ENCODE assay signal across 7 mouse cellular contexts in the genomic region with DNA sequence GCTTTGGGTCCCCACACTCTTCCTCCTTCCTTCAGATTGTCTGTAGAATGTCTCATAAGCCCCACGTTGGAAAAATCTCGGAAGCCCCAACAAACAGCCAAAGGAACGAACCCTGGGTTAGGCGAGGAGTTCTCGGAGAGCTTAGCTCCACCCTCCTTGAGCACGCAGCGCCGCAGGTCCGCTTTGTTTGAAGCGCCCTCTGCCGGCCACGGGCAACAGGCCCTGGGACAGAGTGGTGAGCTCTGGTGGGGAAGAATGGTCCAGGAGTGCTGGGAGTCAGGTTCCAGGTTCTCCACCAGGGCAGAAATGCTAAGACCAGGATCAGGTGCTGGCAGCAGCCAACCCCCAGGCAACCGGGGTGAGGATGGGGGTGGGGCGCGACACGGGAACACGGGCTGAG. TPM values are rescaled to one million over a fixed set of nuclear protein-coding genes. Genes with fewer than 3 reads are reported as not detected.
DNase-seq lines count a peak whose midpoint lies in the region; ATAC-seq lines count a peak whose summit lies in the region.

No protein-coding gene starts in this region.

- DNase-seq in adrenal gland, adult 18-20 months (ENCODE audit: low spot score in 2 of 2): peak; percentile 90 to 93
- DNase-seq in embryo, embryonic 10.5 days (ENCODE audit: low spot score): peak; percentile 89
- peak; percentile 78 to 85 for DNase-seq in gastrocnemius, postnatal 36 days
- peak; percentile 96 for DNase-seq in intestine, embryonic 14.5 days (ENCODE audit: low spot score)
- peak; percentile 89 for DNase-seq in left cerebral cortex, postnatal 4 days
- DNase-seq in midbrain, embryonic 11.5 days (ENCODE audit: low spot score, missing footprints): peak; percentile 97
- peak; percentile 65 for DNase-seq in spleen, adult 12 weeks (ENCODE audit: low spot score)

- no peaks in the 10 kb centered on the region for H3K27me3 ChIP-seq in intestine, embryonic 14.5 days (replicated peaks; ENCODE audit: control insufficient read depth, insufficient read depth, low read length)
- H3K27me3 ChIP-seq in midbrain, embryonic 11.5 days (ENCODE audit: control insufficient read depth, insufficient read depth, low read length): no peaks in the 10 kb centered on the region

- intact Hi-C loops in gastrocnemius, postnatal 36 days (cut with DNase I): no loop called here
- intact Hi-C loops in left cerebral cortex, postnatal 4 days (cut with DNase I): loop anchor here (5.0 kb wide), 1 partner anchor 72 kb away; no protein-coding TSS in a partner anchor

- no peak overlapping the region for H3K9ac ChIP-seq in intestine, embryonic 14.5 days (ENCODE audit: low read length)
- H3K9ac ChIP-seq in midbrain, embryonic 11.5 days (ENCODE audit: low read length): no peak overlapping the region

- peaks cover 8% of the 10 kb centered on the region; the same call in 1 of the 2 replicates for H3K4me1 ChIP-seq in intestine, embryonic 14.5 days (replicated peaks; ENCODE audit: control insufficient read depth, insufficient read depth, low read length)
- peaks cover 6% of the 10 kb centered on the region; the same call in 1 of the 2 replicates for H3K4me1 ChIP-seq in midbrain, embryonic 11.5 days (ENCODE audit: control insufficient read depth, insufficient read depth, low read length)

- H3K4me3 ChIP-seq in intestine, embryonic 14.5 days (ENCODE audit: low read depth, low read length): no peak overlapping the region
- H3K4me3 ChIP-seq in midbrain, embryonic 11.5 days (ENCODE audit: low read depth, low read length): no peak overlapping the region

- peaks cover 29% of the 10 kb centered on the region for H3K36me3 ChIP-seq in intestine, embryonic 14.5 days (ENCODE audit: control insufficient read depth, insufficient read depth, low read length)
- no peaks in the 10 kb centered on the region; the same call in 1 of the 2 replicates for H3K36me3 ChIP-seq in midbrain, embryonic 11.5 days (ENCODE audit: control insufficient read depth, insufficient read depth, low read length)

- no peaks in the 10 kb centered on the region for H3K9me3 ChIP-seq in intestine, embryonic 14.5 days (ENCODE audit: control insufficient read depth, low read length)
- H3K9me3 ChIP-seq in midbrain, embryonic 11.5 days (ENCODE audit: control insufficient read depth, low read length): no peaks in the 10 kb centered on the region

- H3K4me2 ChIP-seq in intestine, embryonic 14.5 days (ENCODE audit: low read length): peak overlapping the region; percentile 33
- H3K4me2 ChIP-seq in midbrain, embryonic 11.5 days: peak overlapping the region; percentile 23; the same call in 1 of the 2 replicates

- peak; percentile 56 for ATAC-seq in intestine, embryonic 14.5 days (replicated peaks; ENCODE audit: low FRiP score, low TSS enrichment, low read depth)
- ATAC-seq in midbrain, embryonic 11.5 days (ENCODE audit: low FRiP score): peak; percentile 76

- no peak overlapping the region for H3K27ac ChIP-seq in intestine, embryonic 14.5 days (ENCODE audit: low read depth)
- no peak overlapping the region for H3K27ac ChIP-seq in midbrain, embryonic 11.5 days (ENCODE audit: low read depth, low read length)

- WGBS in intestine, embryonic 14.5 days: 5% methylated on average over 17 of the region's 17 CpGs
- WGBS in midbrain, embryonic 11.5 days: 6% methylated on average over 17 of the region's 17 CpGs

RNA-seq across cellular contexts. Expression of gene Mdfi, which starts 30.0 kb away (rescaled TPM):
- 1 to 10 TPM in 1 of 2 experiments, under 1 TPM in 1; 0.42 to 1.2 TPM for total RNA-seq in adrenal gland, adult 18-20 months (2021)
- total RNA-seq in gastrocnemius, postnatal 36 days (2021): under 1 TPM; 0.36 to 0.96 TPM
- 31.7 and 34.1 TPM in 2 replicates for polyA plus RNA-seq in intestine, embryonic 14.5 days (2014; fragmentation: Nextera tagmentation; extraction: Ambion mirVana)
- 1 to 10 TPM; 2.5 to 3.7 TPM for total RNA-seq in left cerebral cortex, postnatal 4 days (2021)
- polyA plus RNA-seq in midbrain, embryonic 11.5 days (2014; fragmentation: Nextera tagmentation; extraction: Ambion mirVana): 24.7 and 25.7 TPM in 2 replicates

RNA-seq across cellular contexts. Expression of gene Foxp4, which starts 59.9 kb away (rescaled TPM):
- total RNA-seq in adrenal gland, adult 18-20 months (2021): 10 to 100 TPM; 20.0 to 26.1 TPM
- total RNA-seq in gastrocnemius, postnatal 36 days (2021): 1 to 10 TPM; 6.1 to 7.0 TPM
- 30.3 and 32.4 TPM in 2 replicates for polyA plus RNA-seq in intestine, embryonic 14.5 days (2014; fragmentation: Nextera tagmentation; extraction: Ambion mirVana)
- 10 to 100 TPM; 78.3 to 89.0 TPM for total RNA-seq in left cerebral cortex, postnatal 4 days (2021)
- 24.6 and 27.5 TPM in 2 replicates for polyA plus RNA-seq in midbrain, embryonic 11.5 days (2014; fragmentation: Nextera tagmentation; extraction: Ambion mirVana)
